Mouse (Mus musculus) cerebellum, adult 9-11 months (tissue): ENCODE data around the gene Dscaml1.

ENCODE experiments used
- DNase-seq: peaks from one replicate; pipeline ENCODE4 v3.0.0; 2022

The Dscaml1 gene

DNA sequence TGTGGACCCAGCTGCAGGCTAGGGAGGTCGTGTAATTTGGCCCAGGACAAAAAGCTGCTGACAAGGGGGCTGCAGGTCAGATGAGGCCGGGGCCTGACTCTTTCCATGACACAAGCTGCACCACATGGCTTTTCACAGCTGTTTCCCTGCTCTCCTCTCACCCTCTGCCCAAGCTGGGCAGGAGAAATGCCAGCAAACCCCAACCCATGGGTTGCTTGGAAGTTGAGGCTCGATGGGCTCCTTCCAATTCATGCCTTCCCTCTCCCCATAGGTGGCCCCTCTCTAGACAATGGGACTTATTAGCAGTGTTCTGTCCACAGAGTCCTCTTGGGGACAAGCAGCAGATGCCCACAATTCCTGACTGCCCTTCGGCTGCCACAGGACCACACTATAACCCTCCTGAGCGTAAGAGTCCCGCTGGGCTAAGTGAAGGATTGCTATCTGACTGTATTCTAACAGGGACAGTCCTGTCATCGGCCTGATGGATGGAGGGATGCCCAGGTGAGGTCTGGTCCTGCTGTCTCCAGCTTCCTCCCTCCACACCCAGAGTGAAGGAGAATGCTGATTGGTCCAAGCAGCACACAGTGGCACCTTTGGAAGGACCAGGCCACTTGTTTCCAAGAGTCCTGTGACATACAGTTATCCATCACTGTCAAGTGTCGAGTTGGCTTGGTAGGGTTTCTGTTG lies 365.2 kb downstream of the Dscaml1 start:
- DNase-seq: no peak

DNA sequence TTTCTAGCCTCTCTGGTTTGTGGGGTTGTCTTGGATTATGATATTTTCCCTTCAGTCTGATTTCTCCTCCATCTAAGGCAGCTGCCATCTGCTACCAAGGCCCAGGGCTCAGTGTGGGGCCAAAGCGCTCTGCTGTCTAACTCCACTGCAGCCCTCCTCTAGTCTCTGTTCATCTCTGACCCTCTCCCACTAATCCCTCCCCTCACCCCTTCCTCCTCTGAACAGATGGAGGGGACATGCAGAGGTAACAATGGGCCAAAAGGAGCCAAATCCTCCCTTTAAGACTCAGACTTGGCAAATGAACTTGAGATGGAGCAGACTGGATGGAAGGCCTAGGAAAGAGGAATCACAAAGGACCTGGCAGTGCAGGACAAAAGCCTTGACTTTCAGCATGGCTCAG lies 365.8 kb downstream of the Dscaml1 start:
- no peak for DNase-seq

DNA sequence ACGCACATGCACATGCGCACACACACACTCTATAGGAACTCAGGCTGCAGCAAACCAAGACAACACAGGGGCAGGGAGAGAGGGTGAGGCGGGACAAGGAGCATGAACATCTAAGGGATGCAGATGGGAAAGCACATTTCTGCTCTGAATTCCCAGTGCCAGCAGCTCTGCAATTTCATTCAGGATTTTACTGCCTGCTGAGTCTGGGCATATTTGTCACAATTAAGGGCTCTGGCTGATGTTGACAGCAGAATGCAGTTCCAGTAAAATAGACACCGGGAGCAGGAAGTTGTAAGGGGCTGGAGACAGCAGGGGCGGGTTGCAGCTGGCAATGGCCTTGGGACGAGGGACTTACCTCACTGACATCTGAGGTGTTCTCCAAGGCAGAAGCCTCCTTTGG lies 367.3 kb downstream of the Dscaml1 start:
- no peak for DNase-seq

DNA sequence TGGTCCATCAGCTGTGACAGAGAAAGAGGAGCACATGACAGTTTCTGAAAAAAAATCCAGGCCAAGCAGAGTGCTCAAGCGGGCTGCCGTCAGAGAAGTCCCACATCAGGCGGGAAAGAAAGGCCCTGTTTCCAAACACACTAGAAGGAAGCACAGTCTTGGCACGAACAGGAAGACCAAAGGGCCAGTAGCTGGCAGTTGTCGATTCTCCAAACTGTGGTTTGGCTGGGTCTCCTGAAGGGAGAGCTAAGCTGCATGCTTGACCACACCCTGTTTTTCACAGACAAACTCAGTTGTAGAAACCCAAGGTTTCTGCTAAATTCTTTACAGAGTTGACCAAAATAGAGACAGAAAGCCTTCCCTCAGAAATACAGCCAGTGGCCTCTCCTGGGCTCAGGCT lies 369.3 kb downstream of the Dscaml1 start:
- DNase-seq: no peak

DNA sequence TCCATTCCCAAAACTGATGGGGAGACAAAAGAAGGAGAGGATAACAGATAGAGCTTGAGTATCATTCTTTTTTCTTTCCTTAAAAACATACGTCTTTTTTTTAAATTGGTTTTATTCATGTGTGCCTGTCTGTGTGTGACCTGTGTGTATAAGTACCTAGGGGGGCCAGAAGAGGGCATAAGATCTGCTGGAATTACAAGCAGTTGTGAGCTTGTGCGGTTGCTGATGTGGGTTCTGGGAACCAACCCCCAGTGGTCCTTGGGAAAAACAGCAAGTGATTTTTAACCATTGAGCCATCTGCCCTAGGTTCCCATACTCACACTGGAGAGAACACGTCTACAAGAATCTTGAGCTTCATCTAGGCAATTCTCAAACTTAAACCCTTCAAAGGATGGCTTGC lies 370.8 kb downstream of the Dscaml1 start:
- DNase-seq: no peak

DNA sequence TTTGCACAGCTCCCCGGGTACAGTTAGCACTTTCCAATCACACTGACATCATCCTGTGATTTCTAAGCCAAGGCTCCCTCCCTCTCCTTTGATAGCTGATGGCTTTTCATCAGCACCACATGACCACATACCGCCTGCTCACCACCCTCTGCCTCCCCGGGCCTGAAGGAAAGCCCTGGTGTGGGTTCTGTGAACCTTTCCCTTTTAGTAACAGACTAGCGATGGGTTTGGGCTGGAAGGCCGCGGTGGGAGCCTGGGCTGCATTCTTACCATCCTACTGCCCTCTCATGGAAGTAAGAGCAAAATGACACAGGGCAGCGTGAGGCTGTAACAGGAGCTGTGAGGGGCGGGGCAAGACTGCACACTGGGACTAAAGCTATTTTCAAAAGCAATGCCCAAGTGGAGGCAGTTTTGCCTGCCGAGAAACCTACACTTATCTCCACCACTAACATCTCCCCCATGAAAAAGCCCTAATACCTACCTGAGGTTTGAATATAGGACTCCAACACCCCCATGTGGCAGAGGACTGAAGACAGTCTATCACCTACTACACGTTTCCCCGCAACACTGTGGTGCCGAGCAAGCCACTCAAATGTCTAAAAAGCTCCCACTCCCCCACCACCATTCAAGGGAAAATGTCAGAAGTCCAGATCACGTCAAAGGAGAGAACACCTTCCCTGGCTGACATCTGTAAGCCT lies 372.2 kb downstream of the Dscaml1 start:
- no peak for DNase-seq

DNA sequence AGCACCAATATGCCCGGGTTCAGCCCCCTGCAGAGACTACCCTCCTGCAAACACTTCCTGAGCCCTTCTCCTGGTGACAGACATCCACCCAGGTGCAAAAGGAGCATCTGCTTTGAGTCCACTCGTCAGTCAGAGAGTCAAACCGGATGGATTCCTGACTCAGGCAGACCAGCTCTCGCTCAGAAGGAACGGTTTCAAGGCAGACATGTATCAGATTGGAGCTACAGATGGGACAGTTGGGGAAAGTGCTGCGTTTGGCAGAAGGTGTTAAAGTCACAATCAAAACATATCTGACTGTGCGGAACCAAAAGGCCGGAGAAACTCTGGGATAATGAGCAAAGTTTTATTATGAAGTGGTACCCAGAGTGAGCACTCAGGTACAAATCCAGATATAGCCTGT lies 373.0 kb downstream of the Dscaml1 start:
- DNase-seq: no peak
